Mouse (Mus musculus) megakaryocyte-erythroid progenitor cell, adult 5-6 weeks (primary cell): Measurements from ENCODE around the gene Snap91. TPM values are rescaled to one million over a fixed set of nuclear protein-coding genes. Genes with fewer than 3 reads are reported as not detected.
A peak's percentile ranks its signal among the peaks of the same experiment; 100 is the strongest.

ENCODE experiments used
- ATAC-seq: replicated peaks from 2 replicates; pipeline ENCODE4 v1.8.0; 2016; ENCODE audit warnings: mild to moderate bottlenecking, inconsistent platforms; ENCODE audit not compliant: severe bottlenecking, poor library complexity, low FRiP score, low TSS enrichment
- total RNA-seq, 2 experiments: library from RNA; stranded (forward) in 1 of 2; stranded (reverse) in 1 of 2; fragments of 200-1000, 215-1000 nt in 1 of 2; fragments of >200 nt in 1 of 2; fragmentation: Nextera tagmentation in 1 of 2; gene quantifications; 2 replicates each; pipeline ENCODE4 v1.2.3; 2014 to 2017

Snap91 gene
- total RNA-seq, 2 experiments from 2014 or later = not detected

GRCm38 (mm10) chr9:86819366-86819765, 61.1 kb downstream of the Snap91 start:
- no peak for ATAC-seq

- ATAC-seq = no peak
These were observed 62.8 kb downstream of the Snap91 start for GRCm38 (mm10) chr9:86817673-86818072.

GRCm38 (mm10) chr9:86814340-86814739, 66.1 kb downstream of the Snap91 start:
- no peak for ATAC-seq

- no peak for ATAC-seq
These were observed 67.1 kb downstream of the Snap91 start for GRCm38 (mm10) chr9:86813327-86813726.

- no peak for ATAC-seq
These were observed 69.7 kb downstream of the Snap91 start for GRCm38 (mm10) chr9:86810696-86811232.

GRCm38 (mm10) chr9:86810213-86810612, 70.2 kb downstream of the Snap91 start:
- no peak for ATAC-seq

- 0 out of 2 replicates have a peak, but pooled peaks have one; percentile 68 for ATAC-seq
These were observed 79.8 kb downstream of the Snap91 start for GRCm38 (mm10) chr9:86800600-86801163.

GRCm38 (mm10) chr9:86799099-86799498, 81.4 kb downstream of the Snap91 start:
- ATAC-seq = no peak

- no peak for ATAC-seq
These were observed 81.8 kb downstream of the Snap91 start for GRCm38 (mm10) chr9:86798686-86799085.

- ATAC-seq = no peak
These were observed 82.3 kb downstream of the Snap91 start for GRCm38 (mm10) chr9:86798129-86798528.

- ATAC-seq = no peak
These were observed 82.9 kb downstream of the Snap91 start for GRCm38 (mm10) chr9:86797553-86797952.

GRCm38 (mm10) chr9:86795236-86795635, 85.2 kb downstream of the Snap91 start:
- ATAC-seq = no peak

- no peak for ATAC-seq
These were observed 88.5 kb downstream of the Snap91 start for GRCm38 (mm10) chr9:86791927-86792326.

GRCm38 (mm10) chr9:86789186-86789585, 91.3 kb downstream of the Snap91 start:
- no peak for ATAC-seq

GRCm38 (mm10) chr9:86782836-86783235, 97.6 kb downstream of the Snap91 start:
- ATAC-seq = no peak

GRCm38 (mm10) chr9:86781426-86781825, 99.0 kb downstream of the Snap91 start:
- no peak for ATAC-seq

- no peak for ATAC-seq
These were observed 102.2 kb downstream of the Snap91 start for GRCm38 (mm10) chr9:86778212-86778611.

GRCm38 (mm10) chr9:86777309-86777708, 103.1 kb downstream of the Snap91 start:
- no peak for ATAC-seq

GRCm38 (mm10) chr9:86775374-86775773, 105.1 kb downstream of the Snap91 start:
- ATAC-seq = no peak

GRCm38 (mm10) chr9:86773996-86774395, 106.5 kb downstream of the Snap91 start:
- ATAC-seq = no peak

GRCm38 (mm10) chr9:86772897-86773296, 107.6 kb downstream of the Snap91 start:
- no peak for ATAC-seq

- no peak for ATAC-seq
These were observed 113.5 kb downstream of the Snap91 start for GRCm38 (mm10) chr9:86766991-86767390.
